Mouse (Mus musculus): ENCODE measurements around the gene 2310002L09Rik. TPM values are rescaled to one million over a fixed set of nuclear protein-coding genes. Genes with fewer than 3 reads are reported as not detected.
"Not testable (repeated sequence)": the region's sequence is repeated elsewhere in the genome, so short reads cannot be mapped to it uniquely, and the experiment has no call there.

The 2310002L09Rik gene
- not detected for total RNA-seq (2021)
- not detected in 2 replicates for polyA plus RNA-seq (2012; rRNA removed)
- long read RNA-seq, result 0 reads

DNA sequence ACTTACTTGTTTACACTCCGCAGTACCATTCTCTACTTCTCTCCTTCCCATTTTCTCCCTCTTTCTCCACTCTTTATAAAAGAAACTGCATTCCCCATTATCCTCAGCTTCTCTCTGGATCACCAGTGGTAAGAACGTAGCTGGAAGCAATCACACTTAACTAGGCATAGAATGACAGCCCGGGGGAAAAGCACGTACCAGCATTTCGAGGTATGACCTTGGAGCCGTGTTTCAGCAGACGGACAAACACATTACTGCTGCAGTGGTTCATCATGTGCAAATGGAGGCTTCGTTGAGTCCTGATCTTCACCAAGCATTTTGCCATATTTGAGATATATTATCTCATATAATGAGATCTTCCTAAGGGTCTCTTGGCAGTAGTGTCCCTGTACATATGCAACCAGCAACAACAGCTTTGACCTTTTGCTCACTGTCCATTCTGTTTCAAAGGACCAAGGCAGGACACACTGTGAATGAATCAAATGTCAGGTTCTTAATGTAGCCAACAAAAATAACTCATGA is at the start of gene 2310002L09Rik:
TSS of gene 2310002L09Rik (minus strand) at position 472 of the 522 bp plus-strand sequence.
- DNase-seq, result no peak

GRCm38 (mm10) chr4:73980454-73980853 is 29.8 kb upstream of the 2310002L09Rik start:
- no peak for DNase-seq

DNA sequence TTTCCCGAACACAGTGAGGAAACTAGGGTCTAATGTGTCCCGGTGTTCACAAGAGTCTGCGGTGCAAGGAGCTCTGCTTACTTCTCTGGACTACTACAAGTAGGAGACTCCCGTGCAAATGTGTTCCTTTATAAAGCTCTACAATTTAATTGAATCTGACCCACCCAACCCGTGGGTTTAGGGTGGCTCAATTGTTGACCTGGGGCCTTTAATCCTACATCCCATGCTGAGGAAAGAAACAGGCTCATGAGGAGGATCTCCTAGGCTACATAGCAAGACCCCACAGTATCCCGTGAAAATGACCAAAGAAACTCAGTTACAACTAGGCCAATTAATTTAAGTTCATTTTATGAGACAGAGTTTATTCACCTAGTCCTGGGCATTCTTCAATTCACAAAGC is 30.0 kb downstream of the 2310002L09Rik start, which contains the start of gene Gm11756:
TSS of gene Gm11756 (minus strand) at position 101 of the 400 bp plus-strand sequence.
- DNase-seq, result not testable (repeated sequence)

DNA sequence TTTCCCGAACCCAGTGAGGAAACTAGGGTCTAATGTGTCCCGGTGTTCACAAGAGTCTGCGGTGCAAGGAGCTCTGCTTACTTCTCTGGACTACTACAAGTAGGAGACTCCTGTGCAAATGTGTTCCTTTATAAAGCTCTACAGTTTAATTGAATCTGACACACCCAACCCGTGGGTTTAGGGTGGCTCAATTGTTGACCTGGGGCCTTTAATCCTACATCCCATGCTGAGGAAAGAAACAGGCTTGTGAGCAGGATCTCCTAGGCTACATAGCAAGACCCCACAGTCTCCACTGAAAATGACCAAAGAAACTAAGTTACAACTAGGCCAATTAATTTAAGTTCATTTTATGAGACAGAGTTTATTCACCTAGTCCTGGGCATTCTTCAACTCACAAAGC is 44.8 kb downstream of the 2310002L09Rik start, which contains the start of gene Gm13871:
TSS of gene Gm13871 (minus strand) at position 101 of the 400 bp plus-strand sequence.
- DNase-seq, result not testable (repeated sequence)

- not testable (repeated sequence) for DNase-seq
These were observed 59.6 kb downstream of the 2310002L09Rik start, which contains the start of gene Gm11757 for GRCm38 (mm10) chr4:73891012-73891411. TSS of gene Gm11757 (minus strand) at chr4:73891112.

Other genes with a start within 250 kb of the 2310002L09Rik start
- not detected for gene Rasef, start 159.9 kb downstream of the 2310002L09Rik start, total RNA-seq (2021)
- not detected in 2 replicates for gene Rasef, start 159.9 kb downstream of the 2310002L09Rik start, polyA plus RNA-seq (2012; rRNA removed)
- gene Gm11758, start 74.6 kb downstream of the 2310002L09Rik start, total RNA-seq (2021), result not detected
- gene Gm11758, start 74.6 kb downstream of the 2310002L09Rik start, polyA plus RNA-seq (2012; rRNA removed), result not detected in 2 replicates
- not detected for gene Gm11757, start 59.7 kb downstream of the 2310002L09Rik start, total RNA-seq (2021)
- gene Gm11757, start 59.7 kb downstream of the 2310002L09Rik start, polyA plus RNA-seq (2012; rRNA removed), result not detected in 2 replicates
- gene Gm13871, start 44.9 kb downstream of the 2310002L09Rik start, total RNA-seq (2021), result not detected
- gene Gm13871, start 44.9 kb downstream of the 2310002L09Rik start, polyA plus RNA-seq (2012; rRNA removed), result not detected in 2 replicates
- gene Gm11756, start 30.1 kb downstream of the 2310002L09Rik start, total RNA-seq (2021), result not detected
- gene Gm11756, start 30.1 kb downstream of the 2310002L09Rik start, polyA plus RNA-seq (2012; rRNA removed), result not detected in 2 replicates
- gene Frmd3, start 62.6 kb upstream of the 2310002L09Rik start, total RNA-seq (2021), result under 1 TPM; 0.37 to 0.38 TPM
- gene Frmd3, start 62.6 kb upstream of the 2310002L09Rik start, polyA plus RNA-seq (2012; rRNA removed), result 0.06 TPM in 1 of 2 replicates, not detected in the other